In the genomic region with DNA sequence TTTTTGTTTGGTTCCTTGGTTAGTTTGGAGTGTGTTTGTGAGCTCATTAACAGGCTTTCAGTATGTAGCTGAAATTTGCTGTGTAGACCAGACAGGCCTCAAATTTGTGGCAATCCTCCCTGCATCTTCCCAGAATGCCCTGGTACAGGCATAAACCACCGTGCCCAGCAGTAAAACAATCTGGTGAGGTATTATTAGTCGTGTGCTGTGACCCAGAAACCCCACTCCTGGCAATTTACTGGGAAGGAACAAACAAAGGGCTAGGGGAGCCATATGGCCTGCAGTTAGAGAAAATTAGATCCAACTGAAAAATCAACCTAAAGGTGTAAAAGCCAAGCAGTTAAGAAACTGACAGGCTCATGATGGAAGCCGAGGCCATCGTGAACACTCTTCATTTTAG, we compare ENCODE assay signal across 11 mouse cellular contexts. TPM values are rescaled to one million over a fixed set of nuclear protein-coding genes. Genes with fewer than 3 reads are reported as not detected.
DNase-seq lines count a peak whose midpoint lies in the region; ATAC-seq lines count a peak whose summit lies in the region.
"Had no signal": no experiment of that assay in that cellular context is flagged by ENCODE, and none has a peak within 500 bp of the region (broad histone marks: within the 10 kb centered on the region; RNA-seq: fewer than 3 reads in every experiment).

No protein-coding gene starts in this region.

- intact Hi-C loops in heart, postnatal 10 days (cut with DNase I) = no loop called here

- DNase-seq in heart, postnatal 10 days = no peak
- DNase-seq in brain, adult 2 months (ENCODE audit: low read depth, low spot score) = peak; percentile 95
- DNase-seq in forebrain, embryonic 10.5 days (ENCODE audit: extremely low spot score, low spot score) = no peak
- DNase-seq in right cerebral cortex, postnatal 36 days (ENCODE audit: low spot score in 2 of 2) = no peak
- DNase-seq in c-Kit-positive CD71-positive TER-119-positive erythroid progenitor cells, embryonic 14.5 days (ENCODE audit: low spot score) = no peak
- no peak for DNase-seq in ovary, adult 18-20 months (ENCODE audit: low spot score)
- DNase-seq: right cerebral cortex, postnatal 14 days had no signal

- peak overlapping the region in 1 of 2 experiments; percentile 66; a peak in 3 of 4 replicates for H3K4me3 ChIP-seq in heart, embryonic 14.5 days (ENCODE audit: control insufficient read depth in 1 of 2, insufficient read depth in 1 of 2, low read depth in 1 of 2, low read length in 2 of 2)
- peak overlapping the region; percentile 79; the same call in 1 of the 2 replicates for H3K4me3 ChIP-seq in forebrain, embryonic 10.5 days
- H3K4me3 ChIP-seq in liver, embryonic 15.5 days (replicated peaks) = peak overlapping the region; percentile 72

- H3K27ac ChIP-seq in heart, embryonic 14.5 days (replicated peaks in 1 of 2; ENCODE audit: control insufficient read depth in 1 of 2, insufficient read depth in 1 of 2, low read depth in 2 of 2, low read length in 2 of 2) = no peak overlapping the region
- no peak overlapping the region for H3K27ac ChIP-seq in forebrain, embryonic 10.5 days
- H3K27ac ChIP-seq in liver, embryonic 15.5 days (replicated peaks) = no peak overlapping the region

- no peak for ATAC-seq in heart, embryonic 14.5 days (ENCODE audit: insufficient number of reproducible peaks, insufficient read depth, low FRiP score, low read depth)
- ATAC-seq in liver, embryonic 15.5 days (ENCODE audit: insufficient read depth) = no peak

- peak overlapping the region; percentile 56 for H3K9ac ChIP-seq in heart, embryonic 14.5 days (ENCODE audit: low read length)
- H3K9ac ChIP-seq in liver, embryonic 15.5 days = peak overlapping the region; percentile 88; the same call in 1 of the 2 replicates

- H3K27me3 ChIP-seq in heart, embryonic 14.5 days (ENCODE audit: control insufficient read depth, insufficient read depth, low read length) = no peaks in the 10 kb centered on the region
- H3K27me3 ChIP-seq in forebrain, embryonic 10.5 days (ENCODE audit: poor library complexity, severe bottlenecking) = peaks cover 31% of the 10 kb centered on the region
- no peaks in the 10 kb centered on the region for H3K27me3 ChIP-seq in liver, embryonic 15.5 days

- peak overlapping the region; percentile 73 for H3K4me2 ChIP-seq in heart, embryonic 14.5 days (ENCODE audit: low read length)
- H3K4me2 ChIP-seq in liver, embryonic 15.5 days = peak overlapping the region; percentile 79

- H3K36me3 ChIP-seq in heart, embryonic 14.5 days (ENCODE audit: control insufficient read depth, insufficient read depth, low read length) = 0 out of 2 replicates have a peak, but pooled peaks cover 10% of the 10 kb centered on the region
- no peaks in the 10 kb centered on the region for H3K36me3 ChIP-seq in forebrain, embryonic 10.5 days (replicated peaks)
- H3K36me3 ChIP-seq in liver, embryonic 15.5 days (replicated peaks) = peaks cover 14% of the 10 kb centered on the region; the same call in 1 of the 2 replicates

- 56% methylated on average over 4 of the region's 4 CpGs for WGBS in heart, embryonic 14.5 days
- 48% methylated on average over 4 of the region's 4 CpGs for WGBS in forebrain, embryonic 10.5 days
- 58% methylated on average over 4 of the region's 4 CpGs for WGBS in liver, embryonic 15.5 days (ENCODE audit: insufficient replicate concordance)

- no peaks in the 10 kb centered on the region for H3K9me3 ChIP-seq in heart, embryonic 14.5 days (ENCODE audit: control insufficient read depth, low read length)
- no peaks in the 10 kb centered on the region for H3K9me3 ChIP-seq in forebrain, embryonic 10.5 days
- H3K9me3 ChIP-seq in liver, embryonic 15.5 days (replicated peaks) = no peaks in the 10 kb centered on the region

- peaks cover 8 to 26% of the 10 kb centered on the region in 2 experiments for H3K4me1 ChIP-seq in heart, embryonic 14.5 days (ENCODE audit: control insufficient read depth in 2 of 2, insufficient read depth in 2 of 2, low read length in 2 of 2)
- H3K4me1 ChIP-seq in forebrain, embryonic 10.5 days = peaks cover 35% of the 10 kb centered on the region
- H3K4me1 ChIP-seq in liver, embryonic 15.5 days (replicated peaks) = peaks cover 53% of the 10 kb centered on the region

RNA-seq across cellular contexts. Expression of a gene that starts 1.6 kb away (rescaled TPM):
- polyA plus RNA-seq in heart, embryonic 14.5 days (2014; fragmentation: Nextera tagmentation; extraction: Ambion mirVana) = not detected in 2 replicates
- total RNA-seq in heart, postnatal 10 days (2021) = 1 to 10 TPM; 1.4 to 6.6 TPM
- polyA plus RNA-seq in forebrain, embryonic 10.5 days (2016; fragmentation: Nextera tagmentation; extraction: Ambion mirVana) = not detected in 2 replicates
- 0.12 TPM in 1 of 2 replicates, not detected in the other for polyA plus RNA-seq in liver, embryonic 15.5 days (2015; fragmentation: Nextera tagmentation; extraction: Ambion mirVana)
- total RNA-seq: CH12.LX had no signal
- polyA plus RNA-seq: large intestine, adult 2 months had no signal

RNA-seq across cellular contexts. Expression of a gene that starts 1.6 kb away (rescaled TPM):
- polyA plus RNA-seq in heart, embryonic 14.5 days (2014; fragmentation: Nextera tagmentation; extraction: Ambion mirVana) = 69.1 and 75.7 TPM in 2 replicates
- total RNA-seq in heart, postnatal 10 days (2021) = 100 to 1,000 TPM in 1 of 2 experiments, 10 to 100 TPM in 1; 83.6 to 102 TPM
- 19.6 and 23.2 TPM in 2 replicates for polyA plus RNA-seq in forebrain, embryonic 10.5 days (2016; fragmentation: Nextera tagmentation; extraction: Ambion mirVana)
- 32.1 and 34.1 TPM in 2 replicates for polyA plus RNA-seq in liver, embryonic 15.5 days (2015; fragmentation: Nextera tagmentation; extraction: Ambion mirVana)

RNA-seq across cellular contexts. Expression of a gene that starts 39.3 kb away (rescaled TPM):
- 29.7 and 37.8 TPM in 2 replicates for polyA plus RNA-seq in heart, embryonic 14.5 days (2014; fragmentation: Nextera tagmentation; extraction: Ambion mirVana)
- 10 to 100 TPM; 16.1 to 26.7 TPM for total RNA-seq in heart, postnatal 10 days (2021)
- polyA plus RNA-seq in forebrain, embryonic 10.5 days (2016; fragmentation: Nextera tagmentation; extraction: Ambion mirVana) = 3.9 and 4.2 TPM in 2 replicates
- 0.37 and 0.56 TPM in 2 replicates for polyA plus RNA-seq in liver, embryonic 15.5 days (2015; fragmentation: Nextera tagmentation; extraction: Ambion mirVana)

RNA-seq across cellular contexts. Expression of a gene that starts 51.8 kb away (rescaled TPM):
- not detected in 2 replicates for polyA plus RNA-seq in heart, embryonic 14.5 days (2014; fragmentation: Nextera tagmentation; extraction: Ambion mirVana)
- not detected for total RNA-seq in heart, postnatal 10 days (2021)
- polyA plus RNA-seq in forebrain, embryonic 10.5 days (2016; fragmentation: Nextera tagmentation; extraction: Ambion mirVana) = not detected in 2 replicates
- not detected in 2 replicates for polyA plus RNA-seq in liver, embryonic 15.5 days (2015; fragmentation: Nextera tagmentation; extraction: Ambion mirVana)
- total RNA-seq: CH12.LX had no signal
- polyA plus RNA-seq: large intestine, adult 2 months had no signal
